Mouse (Mus musculus): ENCODE measurements around the gene H2-T23.

GRCm38 (mm10) chr17:36019519-36019918, 13.1 kb downstream of the H2-T23 start:
- no peak for TF ChIP-seq EP300 (optimal IDR thresholded peaks at IDR 0.05)
- TF ChIP-seq CTCF (IDR thresholded peaks at IDR 0.05; ENCODE audit: low read depth) = no peak

All from stomach, postnatal 0 days (tissue).